Mouse (Mus musculus) limb, embryonic 11.5 days (tissue): ENCODE data around the gene Plekho1. TPM values are rescaled to one million over a fixed set of nuclear protein-coding genes. Genes with fewer than 3 reads are reported as not detected.

Source experiments
- ATAC-seq: fragments of 200-750 bp; cut with Nextera tagmentation; 2 replicates; pipeline ENCODE4 v1.8.0; 2017; ENCODE audit warnings: low read depth; ENCODE audit not compliant: insufficient number of reproducible peaks, low FRiP score, low TSS enrichment
- DNase-seq: peaks from one replicate; pipeline ENCODE4 v3.0.0-alpha.2; 2015; ENCODE audit warnings: low spot score
- H3K27ac ChIP-seq: fragments of 300-500 bp; sonication (generic); replicated peaks from 2 replicates; pipeline ENCODE4 v1.5.1; 2014; ENCODE audit warnings: low read depth, mild to moderate bottlenecking, low read length
- H3K27me3 ChIP-seq: fragments of 300-500 bp; sonication (generic); 2 replicates; pipeline ENCODE4 v1.6.1; 2014; ENCODE audit warnings: mild to moderate bottlenecking, low read length, mixed read lengths; ENCODE audit not compliant: control insufficient read depth, insufficient read depth
- H3K36me3 ChIP-seq: fragments of 300-500 bp; sonication (generic); 2 replicates; pipeline ENCODE4 v1.6.1; 2014; ENCODE audit warnings: mild to moderate bottlenecking, low read length, moderate library complexity, mixed read lengths; ENCODE audit not compliant: control insufficient read depth, insufficient read depth
- H3K4me1 ChIP-seq: fragments of 300-500 bp; sonication (generic); 2 replicates; pipeline ENCODE4 v1.6.1; 2014; ENCODE audit warnings: low read length, mixed read lengths; ENCODE audit not compliant: control insufficient read depth, insufficient read depth
- H3K4me2 ChIP-seq: fragments of 300-500 bp; sonication (generic); 2 replicates; pipeline ENCODE4 v1.6.1; 2014; ENCODE audit warnings: low read depth, mild to moderate bottlenecking, moderate library complexity; ENCODE audit not compliant: severe bottlenecking
- H3K4me3 ChIP-seq: fragments of 300-500 bp; sonication (generic); 2 replicates; pipeline ENCODE4 v1.5.1; 2014; ENCODE audit warnings: low read depth, low read length
- H3K9ac ChIP-seq: fragments of 300-500 bp; sonication (generic); 2 replicates; pipeline ENCODE4 v1.6.1; 2014; ENCODE audit warnings: mild to moderate bottlenecking, low read length
- H3K9me3 ChIP-seq: fragments of 300-500 bp; sonication (generic); 2 replicates; pipeline ENCODE4 v1.6.1; 2016; ENCODE audit warnings: low read length; ENCODE audit not compliant: control insufficient read depth
- WGBS: fragments of 180-500 bp; shearing (Covaris S2); extraction: QIAGEN DNeasy Blood & Tissue Kit; methylation state at CpG from one replicate; pipeline ENCODE4 v1.1.7; 2014; 5-methylcytosine and 5-hydroxymethylcytosine counted together
- polyA plus RNA-seq: library from polyadenylated mRNA; unstranded; fragments of >200 nt; fragmentation: Nextera tagmentation; extraction: Ambion mirVana; gene quantifications from 2 replicates; pipeline ENCODE4 v1.2.1, GENCODE M21; 2014

Plekho1 gene
- polyA plus RNA-seq, 1 experiment from 2014 or later, result 82.7 TPM

GRCm38 (mm10) chr3:96000921-96001501 lies 5.2 kb upstream of the Plekho1 start:
- no peak for ATAC-seq
- Histone ChIP-seq H3K27me3 (no peaks in the 10 kb centered on the region), H3K27ac (no peak overlapping the region), H3K36me3 (no peaks in the 10 kb centered on the region), H3K9me3 (no peaks in the 10 kb centered on the region), H3K4me3 (no peak overlapping the region), H3K4me2 (no peak overlapping the region), H3K4me1 (peaks cover 13% of the 10 kb centered on the region; the same call in 1 of the 2 replicates), H3K9ac (no peak overlapping the region)
- 69% methylated on average over 9 of the region's 9 CpGs for WGBS
- DNase-seq, result no peak

DNA sequence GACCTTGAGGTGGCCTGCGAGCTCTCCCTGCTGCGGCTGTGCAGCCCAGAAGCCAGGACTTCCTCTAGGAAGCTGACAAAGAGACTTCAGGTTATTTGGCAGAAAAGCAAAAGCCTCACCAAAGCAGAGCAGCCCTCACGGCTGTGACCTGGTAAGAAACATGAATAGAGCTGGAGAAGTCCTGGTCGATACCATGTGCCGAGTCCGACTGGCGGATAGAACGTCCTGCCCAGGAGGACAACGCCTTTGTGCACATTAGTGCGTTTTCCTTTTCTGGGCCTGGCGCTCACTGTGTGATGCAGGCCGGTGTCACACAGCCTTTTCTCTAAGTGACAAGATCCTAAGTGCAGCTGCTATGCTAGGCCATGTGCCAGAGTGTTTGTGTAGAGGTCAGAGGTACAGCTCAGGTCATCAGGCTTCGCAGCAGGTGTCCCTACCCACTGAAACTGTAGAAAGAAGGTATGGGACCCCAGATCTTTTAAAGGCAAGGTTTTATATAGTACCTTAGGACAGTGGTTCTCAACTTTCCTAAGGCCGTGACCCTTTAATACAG lies 4.4 kb upstream of the Plekho1 start:
- DNase-seq (no peak), ATAC-seq (no peak)
- Histone ChIP-seq H3K27me3 (no peaks in the 10 kb centered on the region), H3K4me1 (peaks cover 13% of the 10 kb centered on the region; the same call in 1 of the 2 replicates), H3K4me2 (no peak overlapping the region), H3K9me3 (no peaks in the 10 kb centered on the region), H3K36me3 (no peaks in the 10 kb centered on the region), H3K4me3 (no peak overlapping the region), H3K27ac (no peak overlapping the region), H3K9ac (no peak overlapping the region)
- 89% methylated on average over 14 of the region's 14 CpGs for WGBS

- Histone ChIP-seq H3K36me3 (no peaks in the 10 kb centered on the region), H3K9me3 (no peaks in the 10 kb centered on the region), H3K4me1 (peaks cover 13% of the 10 kb centered on the region; the same call in 1 of the 2 replicates), H3K9ac (no peak overlapping the region), H3K4me3 (no peak overlapping the region), H3K4me2 (no peak overlapping the region), H3K27ac (no peak overlapping the region), H3K27me3 (no peaks in the 10 kb centered on the region)
- WGBS, result 90% methylated on average over 12 of the region's 12 CpGs
- DNase-seq (no peak), ATAC-seq (no peak)
These were observed 3.7 kb upstream of the Plekho1 start for GRCm38 (mm10) chr3:95999308-96000079.

DNA sequence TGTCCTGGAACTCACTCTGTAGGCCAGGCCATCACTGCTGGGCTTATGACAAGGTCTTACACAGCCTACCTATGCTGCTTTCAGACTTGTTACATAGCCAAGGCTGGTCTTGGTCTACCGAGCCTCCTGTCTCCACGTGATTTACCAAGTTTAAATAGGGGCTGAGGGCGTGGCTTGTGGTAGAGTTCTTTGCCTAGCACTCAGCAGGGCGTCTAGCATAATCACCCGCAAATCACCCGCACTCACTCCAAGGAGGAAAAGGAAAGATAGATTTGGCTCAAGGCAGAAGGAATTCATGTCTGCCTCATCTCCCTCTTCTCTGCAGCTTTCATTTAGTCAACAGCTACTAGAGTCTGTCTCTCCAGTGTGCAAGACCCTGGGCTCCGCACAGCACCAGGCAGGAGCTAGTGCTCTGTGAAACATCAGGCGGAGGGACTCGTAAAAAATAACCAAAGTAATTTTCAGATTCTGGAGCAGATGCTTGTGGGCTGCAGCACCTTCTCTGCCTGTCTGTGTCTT lies 1.5 kb upstream of the Plekho1 start:
- Histone ChIP-seq H3K4me1 (peaks cover 27% of the 10 kb centered on the region), H3K4me2 (peak overlapping the region; percentile 91), H3K36me3 (peaks cover 2% of the 10 kb centered on the region; the same call in 1 of the 2 replicates), H3K27me3 (no peaks in the 10 kb centered on the region), H3K9ac (no peak overlapping the region), H3K9me3 (no peaks in the 10 kb centered on the region), H3K27ac (peak overlapping the region; percentile 31; the same call in 1 of the 2 replicates), H3K4me3 (peak overlapping the region; percentile 90)
- ATAC-seq (peak; percentile 49; the same call in 1 of the 2 replicates), DNase-seq (peak; percentile 66)
- 6% methylated on average over 9 of the region's 9 CpGs for WGBS

GRCm38 (mm10) chr3:95996451-95997073 lies 761 bp upstream of the Plekho1 start:
- peaks cover 27% of the 10 kb centered on the region for H3K4me1 ChIP-seq
- peak overlapping the region; percentile 99 for H3K27ac ChIP-seq
- peak overlapping the region; percentile 90 for H3K4me3 ChIP-seq
- H3K27me3 ChIP-seq, result no peaks in the 10 kb centered on the region
- 14% methylated on average over 6 of the region's 6 CpGs for WGBS
- ATAC-seq (no peak), DNase-seq (peak; percentile 31)
- H3K9ac ChIP-seq, result peak overlapping the region; percentile 100
- H3K4me2 ChIP-seq, result peak overlapping the region; percentile 91
- peaks cover 3% of the 10 kb centered on the region; the same call in 1 of the 2 replicates for H3K36me3 ChIP-seq
- no peaks in the 10 kb centered on the region for H3K9me3 ChIP-seq

- Histone ChIP-seq H3K9ac (peak overlapping the region; percentile 100), H3K4me1 (peaks cover 27% of the 10 kb centered on the region), H3K4me2 (peak overlapping the region; percentile 91), H3K9me3 (no peaks in the 10 kb centered on the region), H3K4me3 (peak overlapping the region; percentile 90), H3K27me3 (no peaks in the 10 kb centered on the region), H3K36me3 (peaks cover 11% of the 10 kb centered on the region; the same call in 1 of the 2 replicates), H3K27ac (peak overlapping the region; percentile 99)
- DNase-seq (peak; percentile 80), ATAC-seq (peak; percentile 73)
- WGBS, result under 1% methylated on average over 49 of the region's 51 CpGs
These were observed 613 bp downstream of the Plekho1 start for GRCm38 (mm10) chr3:95994975-95995801.

DNA sequence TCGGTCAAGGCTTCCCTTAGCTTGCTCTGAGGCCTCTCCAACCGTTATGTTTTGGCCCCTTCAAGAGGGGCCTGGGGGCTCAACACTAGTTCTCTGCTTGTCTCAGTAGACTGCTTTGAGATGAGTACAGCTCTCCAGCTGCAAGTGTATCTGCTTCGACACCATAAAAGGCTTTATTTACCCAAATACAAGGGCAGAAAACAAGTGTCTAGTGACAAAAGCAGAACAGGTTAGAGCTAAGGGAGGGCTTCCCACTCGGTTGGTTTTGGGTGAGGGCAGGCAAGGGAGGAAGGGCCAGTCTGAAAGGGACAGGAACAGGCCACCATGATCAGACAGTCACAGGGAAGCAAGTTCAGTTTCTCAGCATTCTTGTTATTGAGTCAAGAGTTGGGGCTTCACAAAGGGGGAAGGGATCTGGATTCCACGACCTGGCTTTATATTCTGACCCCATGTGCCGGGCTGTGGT lies 1.4 kb downstream of the Plekho1 start:
- Histone ChIP-seq H3K36me3 (peaks cover 16% of the 10 kb centered on the region; the same call in 1 of the 2 replicates), H3K4me2 (peak overlapping the region; percentile 91), H3K9ac (peak overlapping the region; percentile 100), H3K4me3 (peak overlapping the region; percentile 90), H3K4me1 (peaks cover 27% of the 10 kb centered on the region), H3K27ac (peak overlapping the region; percentile 99), H3K9me3 (no peaks in the 10 kb centered on the region), H3K27me3 (no peaks in the 10 kb centered on the region)
- 16% methylated on average over 6 of the region's 6 CpGs for WGBS
- DNase-seq (peak; percentile 34), ATAC-seq (no peak)
